Mouse (Mus musculus) thymus, adult 2 months (tissue): Measurements from ENCODE around the gene Elob.

Experiments used
- CTCF ChIP-seq: fragments of 200-500 bp; IDR thresholded peaks from 2 replicates; pipeline ENCODE4 v1.5.1; 2012; ENCODE audit warnings: mild to moderate bottlenecking, control low read depth, low read length, moderate library complexity, borderline replicate concordance; ENCODE audit not compliant: control insufficient read depth, poor library complexity, insufficient read depth; ENCODE audit errors: extremely low read depth
- POLR2A ChIP-seq: fragments of 200-500 bp; IDR thresholded peaks from 2 replicates; pipeline ENCODE4 v1.6.1; 2012; ENCODE audit warnings: mild to moderate bottlenecking, low read length, control low read depth, moderate library complexity; ENCODE audit not compliant: control insufficient read depth, poor library complexity, insufficient read depth; ENCODE audit errors: extremely low read depth

- TF ChIP-seq POLR2A = no peak
- no peak for TF ChIP-seq CTCF
Observed at GRCm38 (mm10) chr17:23815641-23816040, 13.3 kb downstream of the Elob start.
